Mouse (Mus musculus) hindbrain, embryonic 14.5 days (tissue): ENCODE results near the gene Dis3l2. TPM values are rescaled to one million over a fixed set of nuclear protein-coding genes. Genes with fewer than 3 reads are reported as not detected.
A peak's percentile ranks its signal among the peaks of the same experiment; 100 is the strongest.

ENCODE experiments used
- ATAC-seq: fragments of 200-750 bp; cut with Nextera tagmentation; 2 replicates; pipeline ENCODE4 v1.8.0; 2017; ENCODE audit warnings: moderate number of reproducible peaks, mild to moderate bottlenecking, moderate TSS enrichment, moderate library complexity; ENCODE audit not compliant: low FRiP score
- DNase-seq: peaks from one replicate; pipeline ENCODE4 v3.0.0-alpha.2; 2015; ENCODE audit warnings: low spot score
- H3K27ac ChIP-seq: fragments of 300-500 bp; sonication (generic); 2 replicates; pipeline ENCODE4 v1.5.1; 2014; ENCODE audit warnings: mild to moderate bottlenecking, moderate library complexity
- H3K27me3 ChIP-seq: fragments of 300-500 bp; sonication (generic); 2 replicates; pipeline ENCODE4 v1.6.1; 2014; ENCODE audit warnings: mild to moderate bottlenecking, low read length, mixed read lengths; ENCODE audit not compliant: control insufficient read depth, insufficient read depth
- H3K36me3 ChIP-seq: fragments of 300-500 bp; sonication (generic); replicated peaks from 2 replicates; pipeline ENCODE4 v1.6.1; 2014; ENCODE audit not compliant: control insufficient read depth, insufficient read depth
- H3K4me1 ChIP-seq: fragments of 300-500 bp; sonication (generic); replicated peaks from 2 replicates; pipeline ENCODE4 v1.6.1; 2014; ENCODE audit warnings: antibody characterized with exemption, low read length, mixed read lengths; ENCODE audit not compliant: control insufficient read depth, insufficient read depth
- H3K4me2 ChIP-seq: fragments of 300-500 bp; sonication (generic); replicated peaks from 2 replicates; pipeline ENCODE4 v1.6.1; 2014; ENCODE audit warnings: mild to moderate bottlenecking, moderate library complexity
- H3K4me3 ChIP-seq: fragments of 300-500 bp; sonication (generic); replicated peaks from 2 replicates; pipeline ENCODE4 v1.5.1; 2014; ENCODE audit warnings: mild to moderate bottlenecking, low read length
- H3K9ac ChIP-seq: fragments of 300-500 bp; sonication (generic); 2 replicates; pipeline ENCODE4 v1.6.1; 2014
- H3K9me3 ChIP-seq: fragments of 300-500 bp; sonication (generic); 2 replicates; pipeline ENCODE4 v1.6.1; 2016; ENCODE audit warnings: low read length; ENCODE audit not compliant: control insufficient read depth
- WGBS: fragments of 180-500 bp; shearing (Covaris S2); extraction: QIAGEN DNeasy Blood & Tissue Kit; methylation state at CpG from one replicate; pipeline ENCODE4 v1.1.7; 2014; 5-methylcytosine and 5-hydroxymethylcytosine counted together
- polyA plus RNA-seq: library from polyadenylated mRNA; unstranded; fragments of >200 nt; fragmentation: Nextera tagmentation; extraction: Ambion mirVana; gene quantifications from 2 replicates; pipeline ENCODE4 v1.2.1, GENCODE M21; 2014

Dis3l2 gene
- polyA plus RNA-seq, 1 experiment from 2014 or later, result 38.9 TPM

- ATAC-seq (no peak), DNase-seq (no peak)
- Histone ChIP-seq H3K36me3 (no peaks in the 10 kb centered on the region), H3K4me1 (no peaks in the 10 kb centered on the region), H3K4me2 (no peak overlapping the region), H3K27ac (no peak overlapping the region), H3K4me3 (no peak overlapping the region), H3K9ac (no peak overlapping the region), H3K9me3 (no peaks in the 10 kb centered on the region), H3K27me3 (no peaks in the 10 kb centered on the region)
- 88% methylated on average over 4 of the region's 4 CpGs for WGBS
Observed at GRCm38 (mm10) chr1:86687236-86687635, 16.4 kb upstream of the Dis3l2 start.

GRCm38 (mm10) chr1:86691027-86691426 lies 12.6 kb upstream of the Dis3l2 start:
- Histone ChIP-seq H3K4me1 (no peaks in the 10 kb centered on the region), H3K9ac (no peak overlapping the region), H3K36me3 (no peaks in the 10 kb centered on the region), H3K27ac (no peak overlapping the region), H3K4me3 (no peak overlapping the region), H3K27me3 (no peaks in the 10 kb centered on the region), H3K9me3 (no peaks in the 10 kb centered on the region), H3K4me2 (no peak overlapping the region)
- DNase-seq (no peak), ATAC-seq (no peak)
- 74% methylated on average over 5 of the region's 5 CpGs for WGBS

GRCm38 (mm10) chr1:86696948-86697347 lies 6.7 kb upstream of the Dis3l2 start:
- no peaks in the 10 kb centered on the region for H3K4me1 ChIP-seq
- WGBS, result 46% methylated on average over 7 of the region's 7 CpGs
- no peak for DNase-seq

GRCm38 (mm10) chr1:86698721-86699120 lies 4.9 kb upstream of the Dis3l2 start:
- H3K4me2 ChIP-seq, result no peak overlapping the region
- no peak overlapping the region for H3K4me3 ChIP-seq
- ATAC-seq (no peak), DNase-seq (no peak)
- H3K36me3 ChIP-seq, result no peaks in the 10 kb centered on the region
- H3K9me3 ChIP-seq, result no peaks in the 10 kb centered on the region
- 0 out of 2 replicates have a peak, but pooled peaks cover 6% of the 10 kb centered on the region for H3K4me1 ChIP-seq
- no peak overlapping the region for H3K9ac ChIP-seq
- 41% methylated on average over 2 of the region's 2 CpGs for WGBS
- H3K27ac ChIP-seq, result no peak overlapping the region
- no peaks in the 10 kb centered on the region for H3K27me3 ChIP-seq

More at GRCm38 (mm10) chr1:86696948-86697347, 6.7 kb upstream of the Dis3l2 start:
- Histone ChIP-seq H3K9me3 (no peaks in the 10 kb centered on the region), H3K9ac (no peak overlapping the region), H3K27me3 (no peaks in the 10 kb centered on the region), H3K4me2 (no peak overlapping the region), H3K36me3 (no peaks in the 10 kb centered on the region), H3K4me3 (no peak overlapping the region), H3K27ac (no peak overlapping the region)
- no peak for ATAC-seq

- Histone ChIP-seq H3K9me3 (no peaks in the 10 kb centered on the region), H3K4me2 (no peak overlapping the region), H3K9ac (no peak overlapping the region), H3K36me3 (no peaks in the 10 kb centered on the region), H3K27me3 (no peaks in the 10 kb centered on the region), H3K4me1 (peaks cover 8% of the 10 kb centered on the region), H3K27ac (no peak overlapping the region), H3K4me3 (no peak overlapping the region)
- whole genome bisulfite sequencing, result 67% methylated on average over 11 of the region's 11 CpGs
- no peak for DNase-seq
- ATAC-seq, result no peak
Observed at GRCm38 (mm10) chr1:86699346-86700136, 4.1 kb upstream of the Dis3l2 start.

GRCm38 (mm10) chr1:86700367-86700766 lies 3.2 kb upstream of the Dis3l2 start:
- 84% methylated on average over 7 of the region's 7 CpGs for WGBS
- no peaks in the 10 kb centered on the region for H3K27me3 ChIP-seq
- no peak overlapping the region for H3K9ac ChIP-seq
- H3K4me3 ChIP-seq, result no peak overlapping the region
- ATAC-seq, result no peak
- no peak overlapping the region for H3K27ac ChIP-seq
- no peak overlapping the region for H3K4me2 ChIP-seq
- no peaks in the 10 kb centered on the region for H3K9me3 ChIP-seq
- no peak for DNase-seq
- no peaks in the 10 kb centered on the region for H3K36me3 ChIP-seq
- peaks cover 15% of the 10 kb centered on the region for H3K4me1 ChIP-seq

GRCm38 (mm10) chr1:86703965-86704326 lies 338 bp downstream of the Dis3l2 start:
- no peaks in the 10 kb centered on the region for H3K9me3 ChIP-seq
- DNase-seq (peak; percentile 49), ATAC-seq (no peak)
- under 1% methylated on average over 26 of the region's 27 CpGs for WGBS
- peaks cover 19% of the 10 kb centered on the region for H3K4me1 ChIP-seq
- H3K4me3 ChIP-seq, result peak overlapping the region; percentile 85
- H3K27me3 ChIP-seq, result no peaks in the 10 kb centered on the region
- peak overlapping the region; percentile 84 for H3K9ac ChIP-seq
- H3K27ac ChIP-seq, result peak overlapping the region; percentile 84
- H3K36me3 ChIP-seq, result no peaks in the 10 kb centered on the region
- peak overlapping the region; percentile 76 for H3K4me2 ChIP-seq

- H3K27ac ChIP-seq, result no peak overlapping the region
- no peak for DNase-seq
- ATAC-seq, result no peak
- H3K36me3 ChIP-seq, result no peaks in the 10 kb centered on the region
- no peak overlapping the region for H3K9ac ChIP-seq
- no peaks in the 10 kb centered on the region for H3K27me3 ChIP-seq
- H3K4me2 ChIP-seq, result no peak overlapping the region
- H3K4me3 ChIP-seq, result no peak overlapping the region
- WGBS, result 84% methylated on average over 3 of the region's 3 CpGs
- H3K4me1 ChIP-seq, result peaks cover 19% of the 10 kb centered on the region
- no peaks in the 10 kb centered on the region for H3K9me3 ChIP-seq
Observed at GRCm38 (mm10) chr1:86705461-86705860, 1.9 kb downstream of the Dis3l2 start.

GRCm38 (mm10) chr1:86709546-86709945 lies 5.9 kb downstream of the Dis3l2 start:
- DNase-seq, result no peak
- H3K9ac ChIP-seq, result no peak overlapping the region
- peaks cover 11% of the 10 kb centered on the region for H3K4me1 ChIP-seq
- no peak overlapping the region for H3K4me2 ChIP-seq
- H3K27ac ChIP-seq, result no peak overlapping the region
- H3K9me3 ChIP-seq, result no peaks in the 10 kb centered on the region
- 73% methylated on average over 4 of the region's 4 CpGs for WGBS
- H3K4me3 ChIP-seq, result no peak overlapping the region
- no peaks in the 10 kb centered on the region for H3K36me3 ChIP-seq
- ATAC-seq, result no peak; the same call in 1 of the 2 replicates
- no peaks in the 10 kb centered on the region for H3K27me3 ChIP-seq
